Mouse (Mus musculus) ES-Bruce4 (cell line): ENCODE results near the gene 4930404N11Rik.

Source experiments
- CTCF ChIP-seq: IDR thresholded peaks from one replicate; pipeline ENCODE4 v1.8.1; 2011; ENCODE audit warnings: low read depth, low read length
- POLR2A ChIP-seq: IDR thresholded peaks from one replicate; pipeline ENCODE4 v1.8.1; 2011; ENCODE audit warnings: low read length; ENCODE audit not compliant: insufficient read depth

DNA sequence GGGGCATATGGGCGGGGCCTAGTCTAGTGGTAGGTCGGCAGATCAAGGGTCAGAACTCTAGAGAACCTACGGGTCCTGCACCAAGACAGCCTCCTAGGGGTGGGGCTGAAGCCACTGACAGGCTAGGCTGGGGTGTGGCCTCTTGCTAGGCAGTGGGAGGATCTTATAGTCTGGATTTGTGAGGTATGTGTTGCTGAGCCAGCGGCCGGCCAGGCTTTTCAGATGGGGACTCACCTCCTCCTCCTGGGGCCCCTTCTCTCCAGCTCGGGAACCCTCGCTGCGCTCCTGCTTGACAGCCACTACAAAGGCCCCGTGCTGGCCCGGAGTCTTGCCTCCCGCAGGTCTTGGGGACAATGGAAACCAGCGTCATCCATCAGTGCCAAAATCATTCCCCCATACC, 16.5 kb downstream of the 4930404N11Rik start:
- TF ChIP-seq POLR2A: no peak
- no peak for TF ChIP-seq CTCF
